In the genomic region with DNA sequence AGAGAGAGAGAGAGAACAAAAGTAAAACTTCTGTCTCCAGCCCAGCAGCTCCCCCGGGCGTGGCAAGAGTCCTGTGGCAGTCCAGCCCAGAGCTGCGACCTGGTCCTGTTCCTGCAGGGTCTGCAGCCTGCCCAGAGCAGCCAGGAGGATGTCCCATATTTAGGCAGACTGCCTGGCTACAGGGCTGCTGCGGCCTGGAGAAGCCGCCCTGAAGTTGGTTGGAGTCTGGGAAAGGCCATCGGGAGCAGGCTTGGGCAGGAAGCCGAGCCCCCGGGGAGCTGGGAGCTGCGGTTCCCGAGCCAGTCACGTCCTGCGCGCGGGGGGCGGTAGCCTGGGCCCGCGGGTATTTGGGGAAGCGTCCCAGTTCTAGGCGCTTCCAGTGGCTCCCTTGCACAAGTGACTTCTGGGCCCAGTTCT, we compare ENCODE assay signal across 8 mouse cellular contexts. TPM values are rescaled to one million over a fixed set of nuclear protein-coding genes. Genes with fewer than 3 reads are reported as not detected.
DNase-seq lines count a peak whose midpoint lies in the region; ATAC-seq and TF ChIP-seq lines count a peak whose summit lies in the region.

A gene (plus strand): TSS at position 15 of the 417 bp plus-strand sequence.

- H3K36me3 ChIP-seq in hindbrain, embryonic 16.5 days (ENCODE audit: control insufficient read depth, insufficient read depth, low read length): no peaks in the 10 kb centered on the region

- peak within 1 kb of the TSS; percentile 35; the same call in 1 of the 2 replicates for H3K27ac ChIP-seq in hindbrain, embryonic 16.5 days (ENCODE audit: low read depth, low read length)
- H3K27ac ChIP-seq in left cerebral cortex, adult 2 months: peak within 1 kb of the TSS; percentile 82

- ATAC-seq in common myeloid progenitor, adult 5-6 weeks (replicated peaks; ENCODE audit: low read depth, poor library complexity, severe bottlenecking): peak; percentile 79
- ATAC-seq in hindbrain, embryonic 16.5 days: peak; percentile 86

- H3K4me3 ChIP-seq in hindbrain, embryonic 16.5 days (ENCODE audit: low read length): peak within 1 kb of the TSS; percentile 39
- H3K4me3 ChIP-seq in left cerebral cortex, adult 2 months: peak within 1 kb of the TSS; percentile 38

- H3K4me1 ChIP-seq in hindbrain, embryonic 16.5 days (ENCODE audit: control insufficient read depth, insufficient read depth, low read depth, low read length): no peaks in the 10 kb centered on the region

- intact Hi-C loops in left cerebral cortex, adult 2 months (cut with DNase I): no loop called here

- WGBS in hindbrain, embryonic 16.5 days: 3% methylated on average over 19 of the region's 19 CpGs

- no peak for TF ChIP-seq CTCF in left cerebral cortex, adult 2 months (IDR thresholded peaks at IDR 0.05)

- H3K4me2 ChIP-seq in hindbrain, embryonic 16.5 days (ENCODE audit: low read length): peak within 1 kb of the TSS; percentile 55

- H3K9ac ChIP-seq in hindbrain, embryonic 16.5 days (ENCODE audit: low read depth, low read length): peak within 1 kb of the TSS; percentile 52

- DNase-seq in adrenal gland, adult 18-20 months (ENCODE audit: low spot score in 2 of 2): peak; percentile 26 to 58
- peak; percentile 82 for DNase-seq in gastrocnemius, postnatal 10 days
- peak; percentile 25 to 37 for DNase-seq in left cerebral cortex, adult 2 months (ENCODE audit: extremely low spot score in 1 of 2, low spot score in 2 of 2)
- peak; percentile 83 for DNase-seq in lung, postnatal 36 days
- DNase-seq in right cerebral cortex, adult 18-20 months: peak; percentile 7
- DNase-seq in thymus, postnatal 14 days: no peak

- H3K9me3 ChIP-seq in hindbrain, embryonic 16.5 days (ENCODE audit: control insufficient read depth, low read length): no peaks in the 10 kb centered on the region

- H3K27me3 ChIP-seq in hindbrain, embryonic 16.5 days (replicated peaks; ENCODE audit: control insufficient read depth, insufficient read depth, low read length): no peaks in the 10 kb centered on the region; the same call in 1 of the 2 replicates

RNA-seq across cellular contexts. Expression of the gene that starts here (rescaled TPM):
- total RNA-seq in adrenal gland, adult 18-20 months (2021): 10 to 100 TPM; 26.5 to 41.6 TPM
- 4.8 and 5.9 TPM in 2 replicates for total RNA-seq in common myeloid progenitor, adult 5-6 weeks (2017)
- 10 to 100 TPM; 64.0 to 65.6 TPM for total RNA-seq in gastrocnemius, postnatal 10 days (2021)
- polyA plus RNA-seq in hindbrain, embryonic 16.5 days (2015; fragmentation: Nextera tagmentation; extraction: Ambion mirVana): 26.4 and 27.8 TPM in 2 replicates
- total RNA-seq in left cerebral cortex, adult 2 months (2021): 1 to 10 TPM; 8.5 to 9.8 TPM
